Mouse (Mus musculus) heart, embryonic 16.5 days (tissue): ENCODE results near the gene Tra2a. TPM values are rescaled to one million over a fixed set of nuclear protein-coding genes. Genes with fewer than 3 reads are reported as not detected.

ENCODE experiments used
- ATAC-seq: fragments of 200-750 bp; cut with Nextera tagmentation; replicated peaks from 2 replicates; pipeline ENCODE4 v1.8.0; 2017; ENCODE audit warnings: moderate number of reproducible peaks; ENCODE audit not compliant: insufficient read depth, low FRiP score; ENCODE audit errors: extremely low read depth
- H3K27ac ChIP-seq: fragments of 300-500 bp; sonication (generic); 2 replicates; pipeline ENCODE4 v1.5.1; 2014; ENCODE audit warnings: mild to moderate bottlenecking, low read length, control low read depth, moderate library complexity
- H3K27me3 ChIP-seq: fragments of 300-500 bp; sonication (generic); 2 replicates; pipeline ENCODE4 v1.6.1; 2014; ENCODE audit warnings: low read length, mixed read lengths; ENCODE audit not compliant: control insufficient read depth, insufficient read depth
- H3K36me3 ChIP-seq: fragments of 300-500 bp; sonication (generic); 2 replicates; pipeline ENCODE4 v1.6.1; 2014; ENCODE audit not compliant: control insufficient read depth, insufficient read depth
- H3K4me1 ChIP-seq: fragments of 300-500 bp; sonication (generic); 2 replicates; pipeline ENCODE4 v1.6.1; 2014; ENCODE audit warnings: low read length, mixed read lengths; ENCODE audit not compliant: control insufficient read depth, insufficient read depth
- H3K4me2 ChIP-seq: fragments of 300-500 bp; sonication (generic); 2 replicates; pipeline ENCODE4 v1.6.1; 2014; ENCODE audit warnings: low read depth, mild to moderate bottlenecking, control low read depth, low read length
- H3K4me3 ChIP-seq: fragments of 300-500 bp; sonication (generic); 2 replicates; pipeline ENCODE4 v1.5.1; 2014; ENCODE audit warnings: mild to moderate bottlenecking, control low read depth, low read length
- H3K9ac ChIP-seq: fragments of 300-500 bp; sonication (generic); 2 replicates; pipeline ENCODE4 v1.6.1; 2014; ENCODE audit warnings: low read length, control low read depth
- H3K9me3 ChIP-seq: fragments of 300-500 bp; sonication (generic); replicated peaks from 2 replicates; pipeline ENCODE4 v1.6.1; 2016; ENCODE audit warnings: low read length; ENCODE audit not compliant: control insufficient read depth
- WGBS: fragments of 180-500 bp; shearing (Covaris S2); extraction: QIAGEN DNeasy Blood & Tissue Kit; methylation state at CpG from one replicate; pipeline ENCODE4 v1.1.7; 2014; 5-methylcytosine and 5-hydroxymethylcytosine counted together
- polyA plus RNA-seq: library from polyadenylated mRNA; unstranded; fragments of >200 nt; fragmentation: Nextera tagmentation; extraction: Ambion mirVana; gene quantifications from 2 replicates; pipeline ENCODE4 v1.2.1, GENCODE M21; 2015

The Tra2a gene
- 60.9 and 69.8 TPM in 2 replicates for polyA plus RNA-seq

GRCm38 (mm10) chr6:49263847-49264243 lies at the start of gene Tra2a:
Tra2a (minus strand) TSS chr6:49264033.
- Histone ChIP-seq H3K27ac (peak within 1 kb of the TSS; percentile 98), H3K4me3 (peak within 1 kb of the TSS; percentile 69), H3K9ac (peak within 1 kb of the TSS; percentile 87), H3K4me2 (peak within 1 kb of the TSS; percentile 69), H3K27me3 (no peaks in the 10 kb centered on the region), H3K9me3 (no peaks in the 10 kb centered on the region), H3K36me3 (no peaks in the 10 kb centered on the region), H3K4me1 (peaks cover 27% of the 10 kb centered on the region)
- peak; percentile 95 for ATAC-seq
- under 1% methylated on average over 39 of the region's 39 CpGs for WGBS

GRCm38 (mm10) chr6:49298286-49298685 lies 34.5 kb upstream of the Tra2a start:
- Histone ChIP-seq H3K27ac (no peak overlapping the region), H3K4me3 (no peak overlapping the region), H3K27me3 (no peaks in the 10 kb centered on the region), H3K4me2 (no peak overlapping the region), H3K4me1 (no peaks in the 10 kb centered on the region), H3K36me3 (no peaks in the 10 kb centered on the region), H3K9me3 (no peaks in the 10 kb centered on the region), H3K9ac (no peak overlapping the region)
- ATAC-seq, result no peak

GRCm38 (mm10) chr6:49282122-49282521 lies 18.3 kb upstream of the Tra2a start:
- Histone ChIP-seq H3K9me3 (no peaks in the 10 kb centered on the region), H3K4me1 (no peaks in the 10 kb centered on the region), H3K27me3 (no peaks in the 10 kb centered on the region), H3K36me3 (no peaks in the 10 kb centered on the region), H3K27ac (no peak overlapping the region), H3K4me2 (no peak overlapping the region), H3K9ac (no peak overlapping the region), H3K4me3 (no peak overlapping the region)
- ATAC-seq, result no peak
- WGBS, result 48% methylated on average over 1 of the region's 1 CpGs

GRCm38 (mm10) chr6:49280942-49281341 lies 17.1 kb upstream of the Tra2a start:
- no peaks in the 10 kb centered on the region for H3K36me3 ChIP-seq
- H3K9ac ChIP-seq, result no peak overlapping the region
- H3K4me2 ChIP-seq, result no peak overlapping the region
- no peak overlapping the region for H3K4me3 ChIP-seq
- H3K4me1 ChIP-seq, result no peaks in the 10 kb centered on the region; the same call in 1 of the 2 replicates
- WGBS, result 52% methylated on average over 1 of the region's 1 CpGs
- ATAC-seq, result no peak
- no peaks in the 10 kb centered on the region for H3K27me3 ChIP-seq
- no peaks in the 10 kb centered on the region for H3K9me3 ChIP-seq
- no peak overlapping the region for H3K27ac ChIP-seq

- no peak for ATAC-seq
- Histone ChIP-seq H3K36me3 (no peaks in the 10 kb centered on the region), H3K4me3 (no peak overlapping the region), H3K9ac (no peak overlapping the region), H3K27ac (no peak overlapping the region), H3K27me3 (no peaks in the 10 kb centered on the region), H3K9me3 (no peaks in the 10 kb centered on the region), H3K4me1 (no peaks in the 10 kb centered on the region; the same call in 1 of the 2 replicates), H3K4me2 (no peak overlapping the region)
- WGBS, result 83% methylated on average over 7 of the region's 7 CpGs
These were observed 11.5 kb upstream of the Tra2a start for GRCm38 (mm10) chr6:49275296-49275695.

GRCm38 (mm10) chr6:49274416-49275091 lies 10.7 kb upstream of the Tra2a start:
- H3K27ac ChIP-seq, result no peak overlapping the region
- no peaks in the 10 kb centered on the region; the same call in 1 of the 2 replicates for H3K4me1 ChIP-seq
- H3K36me3 ChIP-seq, result no peaks in the 10 kb centered on the region
- H3K27me3 ChIP-seq, result no peaks in the 10 kb centered on the region
- no peak overlapping the region for H3K4me3 ChIP-seq
- no peak for ATAC-seq
- H3K9me3 ChIP-seq, result no peaks in the 10 kb centered on the region
- 72% methylated on average over 9 of the region's 9 CpGs for WGBS
- no peak overlapping the region for H3K9ac ChIP-seq
- no peak overlapping the region for H3K4me2 ChIP-seq

- Histone ChIP-seq H3K27me3 (no peaks in the 10 kb centered on the region), H3K9ac (no peak overlapping the region), H3K36me3 (no peaks in the 10 kb centered on the region), H3K27ac (no peak overlapping the region), H3K9me3 (no peaks in the 10 kb centered on the region), H3K4me3 (no peak overlapping the region), H3K4me1 (no peaks in the 10 kb centered on the region; the same call in 1 of the 2 replicates), H3K4me2 (no peak overlapping the region)
- no peak for ATAC-seq
- WGBS, result 47% methylated on average over 4 of the region's 4 CpGs
These were observed 10.1 kb upstream of the Tra2a start for GRCm38 (mm10) chr6:49273934-49274333.

- Histone ChIP-seq H3K9me3 (no peaks in the 10 kb centered on the region), H3K27me3 (no peaks in the 10 kb centered on the region), H3K36me3 (no peaks in the 10 kb centered on the region), H3K4me2 (no peak overlapping the region), H3K9ac (no peak overlapping the region), H3K27ac (no peak overlapping the region), H3K4me3 (no peak overlapping the region), H3K4me1 (no peaks in the 10 kb centered on the region; the same call in 1 of the 2 replicates)
- ATAC-seq, result no peak
- 79% methylated on average over 2 of the region's 2 CpGs for WGBS
These were observed 9.0 kb upstream of the Tra2a start for GRCm38 (mm10) chr6:49272863-49273262.

- Histone ChIP-seq H3K27ac (no peak overlapping the region), H3K9ac (no peak overlapping the region), H3K4me3 (no peak overlapping the region), H3K36me3 (no peaks in the 10 kb centered on the region), H3K4me1 (no peaks in the 10 kb centered on the region; the same call in 1 of the 2 replicates), H3K27me3 (no peaks in the 10 kb centered on the region), H3K4me2 (no peak overlapping the region), H3K9me3 (no peaks in the 10 kb centered on the region)
- 75% methylated on average over 6 of the region's 6 CpGs for WGBS
- ATAC-seq, result no peak
These were observed 8.0 kb upstream of the Tra2a start for GRCm38 (mm10) chr6:49271815-49272214.
